Comparison of ENCODE assay signal across 8 mouse cellular contexts in the genomic region with DNA sequence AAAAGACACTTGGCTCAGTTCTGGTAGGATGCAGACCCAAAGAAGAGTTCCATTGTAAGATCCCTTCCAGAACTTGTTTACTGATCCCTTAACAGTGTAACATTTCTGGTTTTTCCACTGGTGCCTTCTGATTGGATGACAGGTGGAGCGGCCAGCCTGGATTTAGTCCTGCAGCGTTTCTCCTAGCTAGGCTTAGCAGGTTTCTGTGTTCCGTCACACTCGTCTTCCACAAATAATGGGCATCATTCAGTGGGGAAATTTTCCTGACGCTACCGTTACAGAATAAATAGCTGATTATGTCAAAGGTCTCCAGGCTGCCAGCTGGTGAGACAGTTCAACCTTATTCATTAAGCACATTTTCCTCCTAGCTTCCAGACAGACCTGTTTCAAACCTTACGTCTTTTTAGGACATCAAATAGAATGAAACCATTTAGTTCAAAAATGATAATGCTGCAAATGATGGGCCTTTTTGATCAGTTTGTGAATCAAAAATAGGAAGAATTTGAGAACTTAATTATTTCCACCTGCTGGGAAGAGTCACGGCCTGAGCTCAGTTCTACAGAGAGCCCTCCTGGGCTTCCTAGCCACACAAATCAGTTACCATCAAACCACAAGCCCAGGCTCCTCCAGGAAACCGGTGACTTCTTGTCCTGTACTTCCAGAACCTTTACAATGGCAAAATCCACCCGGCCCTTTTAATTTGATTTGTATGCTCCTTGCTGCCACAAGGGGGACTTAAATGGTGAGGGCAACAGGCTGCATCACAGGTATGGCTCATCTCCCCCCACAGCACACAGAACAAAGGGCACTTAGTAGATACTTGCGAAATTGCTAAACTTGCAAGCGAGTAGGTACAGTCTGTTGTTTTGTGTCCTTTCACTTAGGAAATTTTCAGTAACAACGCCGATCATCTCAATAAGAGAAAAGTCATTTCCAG.
DNase-seq lines count a peak whose midpoint lies in the region.

No protein-coding gene starts in this region.

- peak; percentile 37 for DNase-seq in adrenal gland, postnatal 10 days
- DNase-seq in adrenal gland, postnatal 25 days: no peak
- DNase-seq in urinary bladder, postnatal 14 days (ENCODE audit: low spot score): peak; percentile 35
- no peak for DNase-seq in urinary bladder, adult 18-20 months (ENCODE audit: low spot score in 2 of 2)
- peak; percentile 64 for DNase-seq in kidney, postnatal 14 days
- DNase-seq in mesoderm, embryonic 11.5 days (ENCODE audit: low read depth, low spot score): peak; percentile 53
- no peak for DNase-seq in left cerebral cortex, adult 9 months (ENCODE audit: low spot score in 2 of 2)
- no peak for DNase-seq in gastrocnemius, postnatal 14 days

- intact Hi-C loops in gastrocnemius, postnatal 14 days (cut with DNase I; ENCODE audit: low total_unique reads): no loop called here

Comparison
In these comparisons a context has a peak if more than half of its experiments do, and no peak if none do; other contexts are left out.
1. DNase-seq: peak in adrenal gland, postnatal 10 days (single experiment), urinary bladder, postnatal 14 days (single experiment), kidney, postnatal 14 days (single experiment) and mesoderm, embryonic 11.5 days (single experiment); none in adrenal gland, postnatal 25 days (single experiment), urinary bladder, adult 18-20 months (0 of 2), left cerebral cortex, adult 9 months (0 of 2) and gastrocnemius, postnatal 14 days (single experiment).